ENCODE assay signal across 9 mouse cellular contexts in the genomic region with DNA sequence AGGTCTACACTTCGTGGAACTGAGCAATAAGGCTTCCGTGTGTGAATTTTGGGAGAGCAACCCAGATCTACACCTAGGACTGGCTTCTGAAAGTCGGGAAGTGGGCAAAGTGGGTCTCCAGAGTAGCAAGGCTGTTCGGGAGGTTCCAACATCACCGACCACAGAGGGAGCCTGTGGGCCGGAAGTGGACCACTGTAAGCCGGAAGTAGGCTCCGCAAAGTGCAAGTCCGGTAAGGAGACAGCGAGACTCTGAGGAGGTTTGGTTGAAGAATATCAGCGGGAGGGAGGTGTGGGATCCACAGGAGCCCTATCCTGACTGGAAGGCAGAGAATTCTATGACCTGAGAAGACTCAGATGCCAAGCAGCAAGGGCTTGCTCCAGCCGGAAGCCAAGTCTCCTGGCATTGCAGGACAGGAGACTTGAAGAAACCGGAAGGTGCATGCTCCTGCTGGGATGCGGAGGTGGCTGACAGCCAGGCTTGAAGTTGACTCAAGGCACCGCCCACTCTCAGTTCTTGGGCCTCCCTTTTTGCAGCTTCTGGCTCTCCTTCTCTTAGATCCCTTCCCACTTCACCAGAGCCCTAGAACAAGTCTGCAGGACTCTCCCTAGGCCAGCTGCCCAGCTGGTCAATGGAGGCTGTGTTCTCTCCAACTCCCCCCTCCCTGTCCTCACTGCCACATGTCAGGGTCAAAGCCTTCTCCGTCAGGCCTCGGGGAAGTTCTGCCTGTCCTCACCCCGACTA. TPM values are rescaled to one million over a fixed set of nuclear protein-coding genes. Genes with fewer than 3 reads are reported as not detected.
DNase-seq lines count a peak whose midpoint lies in the region; ATAC-seq lines count a peak whose summit lies in the region.
"Had no signal": no experiment of that assay in that cellular context is flagged by ENCODE, and none has a peak within 500 bp of the region (broad histone marks: within the 10 kb centered on the region; RNA-seq: fewer than 3 reads in every experiment).

No protein-coding gene starts in this region.

- no peaks in the 10 kb centered on the region for H3K36me3 ChIP-seq in kidney, embryonic 14.5 days (ENCODE audit: control insufficient read depth, insufficient read depth, low read length)
- no peaks in the 10 kb centered on the region for H3K36me3 ChIP-seq in intestine, embryonic 16.5 days (ENCODE audit: control insufficient read depth, insufficient read depth, low read length)

- H3K27ac ChIP-seq in kidney, embryonic 14.5 days (ENCODE audit: low read depth, low read length): no peak overlapping the region
- peak overlapping the region; percentile 26; the same call in 1 of the 2 replicates for H3K27ac ChIP-seq in intestine, embryonic 16.5 days (ENCODE audit: low read length)

- 0 out of 2 replicates have a peak, but pooled peaks cover 6% of the 10 kb centered on the region for H3K4me1 ChIP-seq in kidney, embryonic 14.5 days (ENCODE audit: control insufficient read depth, insufficient read depth, low read length)
- H3K4me1 ChIP-seq in intestine, embryonic 16.5 days (ENCODE audit: control insufficient read depth, insufficient read depth, low read length): peaks cover 5% of the 10 kb centered on the region

- H3K9ac ChIP-seq in kidney, embryonic 14.5 days (ENCODE audit: low read depth, low read length): no peak overlapping the region
- H3K9ac ChIP-seq in intestine, embryonic 16.5 days (ENCODE audit: low read depth, low read length): no peak overlapping the region

- peak; percentile 45 for DNase-seq in kidney, postnatal 10 days
- DNase-seq in cerebellum, postnatal 14 days: peak; percentile 59 to 60
- peak; percentile 51 to 75 for DNase-seq in lung, postnatal 4 days
- no peak for DNase-seq in thymus, postnatal 10 days (ENCODE audit: low spot score in 2 of 2)
- DNase-seq in thymus, postnatal 25 days: no peak

- 74% methylated on average over 18 of the region's 18 CpGs for WGBS in kidney, embryonic 14.5 days
- WGBS in intestine, embryonic 16.5 days: 67% methylated on average over 18 of the region's 18 CpGs

- no peaks in the 10 kb centered on the region for H3K9me3 ChIP-seq in kidney, embryonic 14.5 days (ENCODE audit: control insufficient read depth, low read length)
- no peaks in the 10 kb centered on the region for H3K9me3 ChIP-seq in intestine, embryonic 16.5 days (ENCODE audit: control insufficient read depth, low read length)

- no peak overlapping the region for H3K4me3 ChIP-seq in kidney, embryonic 14.5 days (ENCODE audit: low read length)
- no peak overlapping the region for H3K4me3 ChIP-seq in intestine, embryonic 16.5 days (ENCODE audit: low read length)

- no peak for ATAC-seq in kidney, embryonic 14.5 days (ENCODE audit: low FRiP score, low TSS enrichment)
- no peak for ATAC-seq in intestine, embryonic 16.5 days
- no peak for ATAC-seq in erythroid progenitor cell, adult 5-6 weeks (replicated peaks; ENCODE audit: low FRiP score, poor library complexity, severe bottlenecking)

- no peaks in the 10 kb centered on the region for H3K27me3 ChIP-seq in kidney, embryonic 14.5 days (ENCODE audit: control insufficient read depth, insufficient read depth, low read length)
- H3K27me3 ChIP-seq in intestine, embryonic 16.5 days (replicated peaks; ENCODE audit: control insufficient read depth, insufficient read depth, low read length): no peaks in the 10 kb centered on the region

- no peak overlapping the region for H3K4me2 ChIP-seq in kidney, embryonic 14.5 days (replicated peaks; ENCODE audit: low read depth, low read length)
- H3K4me2 ChIP-seq in intestine, embryonic 16.5 days (ENCODE audit: low read depth, low read length): no peak overlapping the region

RNA-seq across cellular contexts. Expression of a gene that starts 14.3 kb away (rescaled TPM):
- polyA plus RNA-seq in kidney, embryonic 14.5 days (2014; fragmentation: Nextera tagmentation; extraction: Ambion mirVana): 3.7 and 5.2 TPM in 2 replicates
- polyA plus RNA-seq in intestine, embryonic 16.5 days (2015; fragmentation: Nextera tagmentation; extraction: Ambion mirVana): 2.8 and 2.9 TPM in 2 replicates
- total RNA-seq in erythroid progenitor cell, adult 5-6 weeks (2015; ENCODE audit: low replicate concordance): not detected in 2 replicates
- not detected in 2 replicates for total RNA-seq in erythroid progenitor cell, adult 5-6 weeks (2017; ENCODE audit: low replicate concordance)

RNA-seq across cellular contexts. Expression of a gene that starts 14.6 kb away (rescaled TPM):
- polyA plus RNA-seq in kidney, embryonic 14.5 days (2014; fragmentation: Nextera tagmentation; extraction: Ambion mirVana): 0.19 TPM in 1 of 2 replicates, not detected in the other
- not detected in 2 replicates for polyA plus RNA-seq in intestine, embryonic 16.5 days (2015; fragmentation: Nextera tagmentation; extraction: Ambion mirVana)
- not detected in 2 replicates for total RNA-seq in erythroid progenitor cell, adult 5-6 weeks (2015; ENCODE audit: low replicate concordance)
- not detected in 2 replicates for total RNA-seq in erythroid progenitor cell, adult 5-6 weeks (2017; ENCODE audit: low replicate concordance)
- polyA plus RNA-seq: heart, embryonic 16.5 days had no signal

Comparison
In these comparisons a context has a peak if more than half of its experiments do, and no peak if none do; other contexts are left out.
1. DNase-seq: peak in kidney, postnatal 10 days (single experiment), cerebellum, postnatal 14 days (2 of 2) and lung, postnatal 4 days (2 of 2); none in thymus, postnatal 10 days (0 of 2) and thymus, postnatal 25 days (single experiment).